Mouse (Mus musculus): ENCODE data around the gene Crybg2.

DNA sequence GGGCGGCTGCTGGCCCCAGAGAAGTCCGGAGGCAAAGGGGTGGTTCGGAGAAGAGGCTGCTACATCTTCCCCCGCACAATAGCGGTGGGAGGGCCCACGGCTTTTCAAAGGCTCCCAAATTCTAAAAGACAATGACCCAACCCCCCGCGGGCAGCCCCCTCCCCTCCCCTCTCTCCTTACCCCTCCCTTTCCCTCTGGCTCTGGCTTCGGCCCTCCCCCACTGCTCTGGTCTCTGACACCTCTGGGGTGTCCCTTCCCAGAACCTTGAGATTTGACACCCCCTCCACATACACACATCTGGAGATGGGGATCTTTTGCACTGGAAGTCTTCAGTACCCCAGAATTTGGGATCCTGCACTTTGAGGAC is 41.9 kb upstream of the Crybg2 start, which contains the start of gene Lin28a:
- no peak for TF ChIP-seq POLR2A (IDR thresholded peaks at IDR 0.05; ENCODE audit: extremely low read depth, insufficient read depth, low read length)
- TF ChIP-seq CTCF (IDR thresholded peaks at IDR 0.05; ENCODE audit: extremely low read depth, insufficient read depth, low read length) = no peak

Measured in cortical plate, adult 2 months (tissue).